Mouse (Mus musculus) hematopoietic multipotent progenitor cell, adult 10-12 weeks (in vitro differentiated cells): ENCODE measurements around the gene Mcoln3. TPM values are rescaled to one million over a fixed set of nuclear protein-coding genes. Genes with fewer than 3 reads are reported as not detected.

Source experiments
- polyA plus RNA-seq: library from polyadenylated mRNA; stranded (reverse); fragments of >175 nt; gene quantifications from 2 replicates; pipeline ENCODE4 v1.2.3, GENCODE M21; 2012; ENCODE audit warnings: low replicate concordance

Mcoln3 gene
- 0.13 and 1.8 TPM in 2 replicates for polyA plus RNA-seq

DNA sequence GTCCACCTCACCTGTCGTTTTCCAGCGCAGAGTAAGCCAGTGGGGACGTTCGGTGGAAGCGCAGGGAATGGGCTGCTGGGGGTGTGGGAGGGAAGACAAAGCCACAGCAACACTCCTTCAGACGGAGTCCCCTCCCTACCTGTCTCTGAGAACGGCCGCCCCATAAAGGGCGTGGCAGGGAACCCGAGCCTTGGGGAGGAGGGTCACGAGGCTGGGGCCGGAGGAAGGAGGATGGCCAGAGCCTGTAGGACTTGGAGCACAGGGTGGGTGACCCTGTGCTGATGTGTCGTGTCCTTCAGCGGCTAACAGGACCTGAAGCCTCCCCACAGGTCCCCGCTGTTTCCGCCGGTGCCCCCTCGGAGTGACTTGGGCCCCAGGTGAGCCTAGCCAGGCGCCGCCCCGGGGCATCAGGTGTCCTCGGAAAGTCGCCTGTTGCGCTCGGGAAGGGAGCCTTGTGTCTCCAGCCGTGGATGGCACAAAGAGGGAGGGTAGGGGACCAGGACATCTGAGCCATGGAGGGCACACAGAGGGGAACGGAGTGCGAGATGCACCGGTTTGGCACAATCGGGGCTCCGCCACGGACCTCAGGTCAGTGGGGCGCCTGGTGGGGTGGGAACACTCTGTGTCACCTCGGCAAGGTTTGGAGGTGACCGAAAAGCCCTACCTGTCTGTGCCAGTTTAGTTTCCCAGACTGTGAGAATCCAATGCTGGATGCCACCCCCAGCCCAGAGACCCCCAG, at the start of gene Mcoln3:
TSS of gene Mcoln3 (plus strand) at position 193 of the 739 bp plus-strand sequence.

GRCm38 (mm10) chr3:146107921-146108571, 9.2 kb upstream of the Mcoln3 start, which contains the start of gene Wdr63:
Gene Wdr63, minus strand, starts transcription at chr3:146108130.

DNA sequence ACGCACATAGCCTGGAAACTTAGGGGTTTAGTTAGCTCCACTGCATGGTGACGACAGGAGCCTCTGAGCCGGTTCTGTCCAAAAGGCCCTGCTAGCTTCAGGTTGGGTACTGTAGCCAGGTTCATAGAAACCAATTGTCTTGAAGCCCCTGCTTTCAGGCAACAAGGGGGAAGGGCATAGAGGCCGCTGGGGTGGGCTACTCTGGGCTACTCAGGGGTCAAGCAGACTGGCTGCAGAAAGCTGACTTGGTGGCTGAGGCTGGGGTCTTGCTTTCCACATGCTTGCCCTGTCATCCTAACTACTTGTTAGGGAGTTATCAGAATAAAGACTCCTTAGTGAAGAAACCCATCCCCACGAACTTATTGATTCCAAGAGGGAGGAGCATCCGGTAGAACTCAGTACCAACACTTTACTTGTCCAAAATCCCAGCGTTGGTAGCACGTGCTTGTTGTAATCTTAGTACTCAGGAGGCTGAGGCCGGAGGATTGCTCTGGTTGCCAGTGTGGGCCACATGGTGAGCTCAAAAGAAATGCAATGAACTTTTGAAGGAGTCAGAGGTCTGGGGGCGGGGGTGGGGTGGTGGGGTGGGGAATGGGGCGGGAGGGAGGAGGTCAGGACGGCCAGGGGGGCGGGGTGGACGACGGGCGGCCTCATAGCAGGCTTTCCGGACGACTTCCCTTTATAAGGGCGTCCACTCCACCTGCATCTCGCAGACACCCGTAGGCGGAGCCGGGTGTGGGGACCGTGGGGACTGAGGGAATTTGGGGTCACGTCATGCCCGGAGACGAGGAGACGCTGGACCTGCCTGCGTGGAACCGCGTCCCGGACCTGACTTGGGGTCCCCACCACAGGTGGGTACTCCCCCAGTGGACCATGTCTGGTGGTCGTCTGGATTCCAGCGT, 32.2 kb downstream of the Mcoln3 start, which contains the start of gene Mcoln2:
TSS of gene Mcoln2 (plus strand) at position 678 of the 902 bp plus-strand sequence.

Other genes with a start within 250 kb of the Mcoln3 start
- 32.2 and 37.1 TPM in 2 replicates for gene Bcl10, start 194.6 kb upstream of the Mcoln3 start, polyA plus RNA-seq
- 16.2 and 38.8 TPM in 2 replicates for gene 2410004B18Rik, start 179.4 kb upstream of the Mcoln3 start, polyA plus RNA-seq
- gene Syde2, start 129.6 kb upstream of the Mcoln3 start, polyA plus RNA-seq = 0.08 and 0.18 TPM in 2 replicates
- not detected in 2 replicates for gene Wdr63, start 9.3 kb upstream of the Mcoln3 start, polyA plus RNA-seq
- gene Mcoln2, start 32.4 kb downstream of the Mcoln3 start, polyA plus RNA-seq = 2.9 and 4.5 TPM in 2 replicates
- gene Lpar3, start 103.5 kb downstream of the Mcoln3 start, polyA plus RNA-seq = 0.10 and 0.65 TPM in 2 replicates